Mouse (Mus musculus): ENCODE measurements around the gene 4933425L06Rik.

GRCm38 (mm10) chr13:105132370-105132769, 50.4 kb downstream of the 4933425L06Rik start:
- TF ChIP-seq CTCF (IDR thresholded peaks at IDR 0.05; ENCODE audit: low read depth) (no peak), EP300 (IDR thresholded peaks at IDR 0.05; ENCODE audit: low read depth) (no peak)

Data from liver, embryonic 14.5 days (tissue).